Mouse (Mus musculus) erythroblast, embryonic 14.5 days (primary cell): ENCODE results near the gene 1810046K07Rik.

Experiments
- GATA1 ChIP-seq: IDR thresholded peaks from 2 replicates; pipeline ENCODE4 v1.6.1; 2012; ENCODE audit warnings: low read length, inconsistent platforms, mixed read lengths
- TAL1 ChIP-seq: IDR thresholded peaks from 3 replicates; pipeline ENCODE4 v1.6.1; 2012; ENCODE audit warnings: low read length, inconsistent platforms, mixed read lengths

DNA sequence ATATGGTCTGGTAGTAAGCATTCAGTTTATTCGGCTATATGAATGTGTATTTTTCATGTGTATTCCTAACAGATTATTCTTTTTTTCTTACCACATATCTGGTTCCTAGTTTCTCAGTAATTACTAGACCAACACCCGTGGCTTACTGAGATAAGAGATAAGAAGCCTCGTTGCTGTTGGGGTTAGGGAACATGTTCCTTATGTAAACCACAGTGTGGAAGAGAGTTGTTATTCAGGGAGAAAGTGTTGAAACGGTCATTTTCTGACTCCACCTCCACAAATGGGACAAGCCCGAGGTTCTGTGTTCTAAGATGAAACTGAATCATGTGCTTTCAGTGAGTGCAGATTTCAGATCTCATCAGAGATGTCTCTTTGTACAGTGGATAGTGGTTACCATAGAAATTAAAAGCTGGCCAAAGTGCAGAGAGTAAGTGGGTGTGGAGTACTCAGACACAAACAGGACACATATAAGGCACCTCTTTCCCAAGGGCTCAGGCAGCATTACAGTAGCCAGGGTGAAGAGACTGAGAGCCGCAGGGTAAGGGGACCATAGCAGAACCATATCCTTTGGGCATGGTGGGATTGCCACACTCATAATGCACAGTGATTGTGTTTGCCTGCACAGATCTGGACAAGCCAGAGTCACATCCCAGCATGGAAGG, 13.2 kb downstream of the 1810046K07Rik start:
- no peak for TF ChIP-seq GATA1
- no peak for TF ChIP-seq TAL1
